Mouse (Mus musculus) lung, postnatal 36 days (tissue): ENCODE measurements around the gene Shisa8.

Experiments
- DNase-seq: peaks from one replicate; pipeline ENCODE4 v3.0.0; 2022; ENCODE audit warnings: mixed read lengths

The Shisa8 gene

GRCm38 (mm10) chr15:82203090-82203489, 9.5 kb downstream of the Shisa8 start:
- no peak for DNase-seq

- DNase-seq, result no peak
Observed at GRCm38 (mm10) chr15:82202086-82202485, 10.5 kb downstream of the Shisa8 start.

DNA sequence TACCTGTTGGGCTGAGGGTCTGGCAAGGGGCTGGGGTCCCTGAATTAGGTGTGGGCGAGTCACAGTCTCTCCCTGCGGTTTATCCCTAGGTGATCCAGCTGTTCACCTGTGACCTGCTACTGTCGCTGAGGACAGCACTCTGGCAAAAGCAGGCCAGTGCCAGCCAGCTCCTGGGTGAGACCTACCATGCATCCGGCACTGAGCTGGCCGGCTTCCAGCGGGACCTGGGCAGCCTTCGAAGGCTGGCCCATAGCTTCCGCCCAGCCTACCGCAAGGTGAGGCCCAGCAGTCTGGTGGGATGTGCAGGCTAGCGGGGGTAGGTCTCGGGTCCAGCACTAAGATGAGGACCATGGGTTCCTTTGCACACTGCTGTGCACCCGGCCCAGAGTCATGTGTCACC, 13.1 kb downstream of the Shisa8 start:
- DNase-seq, result no peak

GRCm38 (mm10) chr15:82198342-82198741, 14.3 kb downstream of the Shisa8 start:
- DNase-seq, result no peak

GRCm38 (mm10) chr15:82197937-82198336, 14.7 kb downstream of the Shisa8 start:
- no peak for DNase-seq

DNA sequence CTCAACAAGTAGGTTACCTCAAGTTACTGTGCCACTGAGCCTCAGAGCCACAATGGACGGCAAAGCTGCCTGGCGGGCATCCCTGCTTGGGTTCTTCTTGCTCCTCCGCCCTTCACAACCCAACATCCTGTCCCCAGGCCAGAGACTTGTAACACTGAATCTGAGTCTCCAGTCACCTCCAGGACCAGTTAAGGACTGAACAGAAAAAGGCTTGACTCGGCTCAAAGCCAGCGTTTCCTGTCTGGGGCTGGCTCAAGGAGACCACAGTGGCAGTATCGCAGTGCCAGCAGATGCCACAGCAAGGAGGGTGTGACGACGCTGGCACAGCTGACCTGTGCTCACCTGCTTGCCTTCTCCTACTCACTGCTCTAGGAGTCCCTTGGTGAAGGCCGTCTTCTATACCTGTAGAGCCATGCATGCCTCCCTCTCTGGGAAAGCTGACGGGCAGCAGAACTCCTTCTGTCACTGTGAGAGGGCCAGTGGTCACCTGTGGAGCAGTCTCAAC, 15.3 kb downstream of the Shisa8 start:
- no peak for DNase-seq

DNA sequence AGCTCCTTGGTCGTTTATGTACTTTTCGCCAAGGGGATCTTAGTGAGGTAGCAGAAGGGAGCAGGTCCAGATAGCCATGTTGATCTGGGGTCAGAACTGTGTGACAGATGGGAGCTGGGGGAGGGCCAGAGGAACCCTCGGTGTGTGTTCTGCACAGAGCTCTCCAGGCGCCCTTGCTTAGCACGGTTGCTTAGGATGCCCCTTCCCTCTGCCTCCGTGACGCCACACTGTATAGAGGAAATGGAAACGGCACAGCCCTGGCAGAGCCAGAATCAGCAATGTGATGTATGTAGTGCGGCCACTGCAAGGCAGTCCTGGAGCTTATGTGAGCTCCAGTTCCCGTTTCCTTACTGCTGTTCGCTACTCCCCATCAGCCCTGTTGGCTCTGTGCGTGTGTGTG, 16.3 kb downstream of the Shisa8 start:
- DNase-seq, result no peak

GRCm38 (mm10) chr15:82192617-82193016, 20.0 kb downstream of the Shisa8 start:
- DNase-seq, result no peak

DNA sequence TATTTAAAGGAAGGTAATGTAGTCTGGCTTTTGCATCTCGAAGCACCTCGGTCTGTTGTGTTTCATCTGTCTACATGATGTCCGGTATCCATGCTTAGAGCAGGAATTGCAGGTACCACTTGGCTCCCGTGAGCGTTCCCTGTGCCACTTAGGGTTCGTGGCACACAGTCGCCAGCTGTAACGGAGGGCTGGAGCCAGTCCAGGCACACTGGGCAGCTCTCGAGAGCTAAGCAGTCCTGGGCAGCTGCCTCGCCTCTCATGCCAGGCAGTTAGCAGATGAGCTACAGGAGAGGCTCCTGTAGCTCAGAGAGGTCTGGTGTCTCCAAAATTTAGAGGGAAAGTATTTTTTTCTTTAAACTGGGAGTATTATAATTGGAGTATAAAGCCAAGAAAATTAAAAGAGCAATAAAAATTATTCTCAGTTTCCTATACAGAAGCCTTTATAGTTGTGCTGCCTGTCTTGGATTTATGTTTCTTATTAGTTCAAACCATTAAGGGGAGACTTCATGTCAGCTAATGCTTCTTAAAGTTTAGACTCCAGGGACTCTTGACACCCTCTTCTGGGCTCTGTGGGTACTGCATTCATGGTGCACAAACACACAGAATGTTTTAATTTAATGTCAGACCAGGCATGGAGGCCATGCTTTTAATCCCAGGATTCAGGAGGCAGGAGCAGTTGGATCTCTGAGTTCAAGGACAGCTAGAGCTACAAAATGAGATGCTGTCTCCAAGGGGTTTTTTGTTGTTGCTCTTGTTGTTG, 24.0 kb downstream of the Shisa8 start:
- DNase-seq, result peak; percentile 66

GRCm38 (mm10) chr15:82187924-82188323, 24.7 kb downstream of the Shisa8 start:
- no peak for DNase-seq

DNA sequence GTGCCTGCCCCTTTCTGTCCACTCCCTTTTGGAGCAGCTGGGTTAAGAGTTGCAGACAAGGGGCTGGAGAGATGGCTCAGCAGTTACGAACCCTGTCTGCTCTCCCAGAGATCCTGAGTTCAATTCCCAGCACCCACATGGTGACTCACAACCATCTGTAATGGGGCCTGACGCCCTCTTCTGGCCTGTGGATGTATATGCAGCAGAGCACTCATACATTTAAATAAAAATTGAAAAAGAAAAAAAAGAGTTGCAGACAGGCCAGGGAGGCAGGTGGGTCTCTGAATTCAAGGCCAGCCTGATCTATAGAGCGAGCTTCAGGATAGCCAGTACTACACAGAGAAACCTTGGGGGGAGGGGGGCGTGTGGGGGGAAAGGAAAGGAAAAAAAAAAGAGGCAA, 25.2 kb downstream of the Shisa8 start:
- DNase-seq, result no peak

GRCm38 (mm10) chr15:82186931-82187330, 25.7 kb downstream of the Shisa8 start:
- DNase-seq, result no peak

- no peak for DNase-seq
Observed at GRCm38 (mm10) chr15:82186131-82186530, 26.5 kb downstream of the Shisa8 start.

DNA sequence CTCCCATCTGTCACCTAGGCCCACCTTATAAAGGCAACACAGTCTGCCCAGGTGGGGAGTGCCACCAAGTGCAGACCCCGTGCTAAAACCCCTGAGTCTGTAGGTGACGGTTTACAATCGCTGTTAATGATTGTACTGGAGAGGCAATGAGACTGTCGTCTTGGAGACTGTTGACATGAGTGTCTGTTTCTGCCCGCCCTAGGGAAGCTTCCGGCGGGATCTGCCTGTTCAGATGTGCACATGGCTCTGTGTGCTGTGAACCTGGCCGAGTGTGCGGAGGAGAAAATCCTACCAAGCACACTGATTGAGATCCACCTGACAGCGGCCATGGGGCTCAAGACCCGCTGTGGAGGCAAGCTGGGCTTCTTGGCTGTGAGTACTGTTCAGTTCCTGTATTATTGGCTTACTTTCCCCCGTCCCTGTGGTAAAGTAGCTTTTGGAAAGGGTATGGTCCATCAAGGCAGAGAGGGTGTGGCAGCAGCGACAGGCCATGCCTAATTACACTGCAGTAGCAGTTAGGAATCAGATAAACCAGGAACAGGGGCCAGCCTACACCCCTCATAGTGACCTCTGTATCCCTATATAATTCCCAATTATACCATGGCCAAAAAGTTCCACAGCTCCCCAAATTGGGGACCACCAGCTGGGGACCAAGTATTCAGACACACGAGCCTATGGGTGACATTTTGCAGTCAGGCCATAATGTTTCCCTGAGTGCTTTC, 27.4 kb downstream of the Shisa8 start:
- DNase-seq, result no peak

GRCm38 (mm10) chr15:82184656-82185055, 28.0 kb downstream of the Shisa8 start:
- no peak for DNase-seq

DNA sequence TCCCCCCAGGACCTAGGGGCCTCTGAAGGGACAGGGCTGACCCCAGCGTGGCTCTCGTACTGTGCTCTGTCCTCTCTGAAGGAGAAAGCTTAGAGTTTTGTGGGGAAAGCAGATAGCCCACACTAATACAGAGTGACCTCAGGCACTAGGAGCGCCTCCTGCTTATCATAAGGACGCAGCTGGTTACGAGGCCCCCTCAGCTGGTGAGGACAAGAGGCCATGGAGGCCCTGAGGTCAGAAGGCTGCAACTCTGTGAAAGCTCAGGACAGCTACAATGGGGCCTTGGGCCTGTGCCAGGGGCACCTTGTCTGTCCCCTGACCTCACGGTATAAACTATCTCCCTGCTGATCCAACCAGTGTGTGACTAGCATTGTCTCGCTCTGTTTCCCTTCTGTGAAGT, 28.4 kb downstream of the Shisa8 start:
- DNase-seq, result no peak

DNA sequence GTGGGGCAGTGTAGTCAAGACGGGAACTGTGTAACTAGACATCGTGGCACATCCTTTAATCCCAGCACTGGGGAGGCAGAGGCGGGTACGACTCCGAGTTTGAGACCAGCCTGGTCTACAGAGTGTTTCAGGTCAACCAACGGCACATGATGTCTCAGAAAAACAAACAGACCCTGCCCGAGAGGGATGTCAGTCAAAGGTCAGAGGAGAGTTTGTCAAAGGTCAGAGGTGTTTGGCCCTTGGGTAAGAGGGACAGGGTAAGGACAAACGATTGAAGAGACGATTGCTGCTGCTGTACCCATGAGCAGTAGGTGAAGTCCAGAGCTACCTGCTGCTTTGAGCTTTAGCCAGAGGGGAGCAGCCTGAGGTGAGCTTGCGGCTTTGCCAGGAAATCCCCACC, 29.0 kb downstream of the Shisa8 start:
- DNase-seq, result no peak

DNA sequence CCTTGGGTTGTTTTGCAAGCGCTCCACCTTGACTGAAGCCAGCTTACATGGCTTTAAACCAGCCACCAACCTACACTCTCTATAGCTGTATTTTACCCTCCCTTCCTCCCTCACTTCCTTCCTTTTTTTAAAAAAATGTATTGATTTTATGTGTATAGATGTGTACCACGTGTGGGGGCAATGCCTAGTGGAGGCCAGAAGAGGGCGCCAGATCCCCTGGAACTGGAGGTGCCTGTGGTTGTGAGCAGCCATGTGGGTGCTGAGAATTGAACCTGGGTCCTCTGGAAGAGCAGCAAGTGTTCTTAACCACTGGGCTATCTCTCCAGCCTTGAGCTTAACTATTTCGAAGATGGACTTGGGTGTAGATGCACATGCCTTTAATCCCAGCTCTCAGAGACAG, 30.3 kb downstream of the Shisa8 start:
- DNase-seq, result no peak

GRCm38 (mm10) chr15:82181131-82181530, 31.5 kb downstream of the Shisa8 start:
- DNase-seq, result no peak

DNA sequence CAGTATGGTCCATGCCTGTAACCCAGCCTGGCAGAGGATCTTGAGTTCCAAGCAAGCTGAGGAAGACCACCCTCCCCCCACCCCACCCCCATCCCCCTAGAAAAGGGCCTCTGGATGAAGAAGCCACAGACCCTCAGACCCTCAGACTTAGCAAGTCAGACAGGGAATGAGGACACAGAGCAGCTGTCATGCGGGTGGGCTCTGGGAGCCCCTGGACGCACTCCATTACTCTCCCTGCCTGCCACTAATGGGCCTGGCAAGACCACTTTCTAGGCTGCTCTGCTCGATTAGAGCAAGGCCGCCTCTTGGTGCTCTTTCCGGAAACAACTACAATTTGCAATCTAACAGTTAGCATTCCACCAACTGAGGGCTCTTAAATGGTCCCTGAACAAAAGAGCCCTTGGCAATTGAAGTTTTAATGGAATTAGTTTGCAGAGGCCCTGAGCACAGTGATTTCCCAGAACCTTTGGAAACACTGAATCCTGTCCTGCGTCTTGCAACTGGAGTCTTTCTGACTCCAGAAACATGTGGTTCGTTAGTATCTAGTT, 34.8 kb downstream of the Shisa8 start:
- no peak for DNase-seq

- DNase-seq, result no peak
Observed at GRCm38 (mm10) chr15:82175091-82175490, 37.5 kb downstream of the Shisa8 start.

GRCm38 (mm10) chr15:82172648-82173047, 40.0 kb downstream of the Shisa8 start:
- DNase-seq, result no peak

DNA sequence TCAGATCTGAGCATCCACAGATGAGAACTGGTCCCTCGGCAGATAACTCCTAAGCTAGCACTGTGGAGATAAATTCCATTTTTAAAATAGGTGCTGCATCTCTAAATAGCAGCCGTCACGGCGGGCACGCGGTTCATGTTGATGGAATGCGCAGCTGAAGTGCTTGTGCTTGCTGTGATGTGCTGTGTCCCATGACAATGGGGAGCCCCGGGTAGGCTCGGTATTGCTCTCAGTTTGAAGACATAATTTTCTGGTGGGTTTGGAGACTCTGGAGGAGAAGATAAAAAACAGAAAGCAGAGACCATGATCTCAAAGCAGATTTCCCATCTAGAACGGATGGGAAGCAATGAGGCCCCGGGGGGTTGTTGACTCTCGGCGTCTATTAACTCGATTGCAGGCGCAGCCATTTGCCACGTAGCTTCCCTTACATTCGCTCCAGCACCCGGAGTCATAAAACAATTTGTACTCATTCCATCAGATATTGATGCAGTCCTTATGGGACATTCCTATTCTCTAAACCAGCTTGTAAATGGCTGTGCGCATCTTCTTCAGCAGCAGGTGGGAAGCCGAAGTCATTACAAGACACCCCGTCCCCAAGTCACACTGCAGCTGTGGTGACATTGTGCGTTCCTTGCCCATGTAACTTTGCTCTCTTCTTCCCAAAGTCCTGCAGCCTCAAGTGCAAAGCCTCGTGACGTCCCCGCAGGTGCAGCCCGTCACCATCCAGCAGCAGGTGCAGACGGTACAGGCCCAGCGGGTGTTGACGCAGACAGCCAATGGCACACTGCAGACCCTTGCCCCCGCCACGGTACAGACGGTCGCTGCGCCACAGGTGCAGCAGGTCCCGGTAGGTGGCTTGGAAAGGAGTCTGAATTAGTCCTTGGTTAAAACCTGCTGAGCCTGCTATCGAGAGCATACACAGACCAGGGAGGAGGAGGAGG, 41.9 kb downstream of the Shisa8 start:
- DNase-seq, result no peak
